Mouse (Mus musculus): ENCODE measurements around the gene Cdca5.

The Cdca5 gene

GRCm38 (mm10) chr19:6061641-6062302, 23.0 kb upstream of the Cdca5 start:
- peak; percentile 75 for DNase-seq (ENCODE audit: low read depth, low spot score)

GRCm38 (mm10) chr19:6062418-6062817, 22.4 kb upstream of the Cdca5 start:
- no peak for DNase-seq (ENCODE audit: low read depth, low spot score)

- no peak for DNase-seq (ENCODE audit: low read depth, low spot score)
Measured at GRCm38 (mm10) chr19:6063081-6063480, 21.7 kb upstream of the Cdca5 start.

- DNase-seq (ENCODE audit: low read depth, low spot score), result no peak
Measured at GRCm38 (mm10) chr19:6066571-6066970, 18.2 kb upstream of the Cdca5 start.

- peak; percentile 87 for DNase-seq (ENCODE audit: low read depth, low spot score)
Measured at GRCm38 (mm10) chr19:6067011-6067723, 17.6 kb upstream of the Cdca5 start.

- peak; percentile 84 for DNase-seq (ENCODE audit: low read depth, low spot score)
Measured at GRCm38 (mm10) chr19:6067724-6068415, 16.9 kb upstream of the Cdca5 start, which contains the start of gene Tm7sf2. Gene Tm7sf2 (minus strand): TSS chr19:6068373.

GRCm38 (mm10) chr19:6068951-6069350, 15.8 kb upstream of the Cdca5 start:
- DNase-seq (ENCODE audit: low read depth, low spot score), result peak; percentile 73

- no peak for DNase-seq (ENCODE audit: low read depth, low spot score)
Measured at GRCm38 (mm10) chr19:6069851-6070250, 14.9 kb upstream of the Cdca5 start.

- DNase-seq (ENCODE audit: low read depth, low spot score), result no peak
Measured at GRCm38 (mm10) chr19:6070571-6071250, 14.1 kb upstream of the Cdca5 start.

- no peak for DNase-seq (ENCODE audit: low read depth, low spot score)
Measured at GRCm38 (mm10) chr19:6071261-6071660, 13.5 kb upstream of the Cdca5 start.

- DNase-seq (ENCODE audit: low read depth, low spot score), result no peak
Measured at GRCm38 (mm10) chr19:6073889-6074288, 10.9 kb upstream of the Cdca5 start.

- peak; percentile 98 for DNase-seq (ENCODE audit: low read depth, low spot score)
Measured at GRCm38 (mm10) chr19:6076564-6077393, 8.0 kb upstream of the Cdca5 start, which contains the start of gene Vps51. Gene Vps51 (minus strand): TSS chr19:6077231.

GRCm38 (mm10) chr19:6079983-6080480, 4.8 kb upstream of the Cdca5 start, which contains the start of gene Tmem262:
Gene Tmem262 (plus strand): TSS chr19:6080033.
- DNase-seq (ENCODE audit: low read depth, low spot score), result no peak

GRCm38 (mm10) chr19:6082156-6082555, 2.6 kb upstream of the Cdca5 start, which contains the start of gene Gm28374:
Gene Gm28374 (minus strand): TSS chr19:6082256.
- DNase-seq (ENCODE audit: low read depth, low spot score), result no peak

- DNase-seq (ENCODE audit: low read depth, low spot score), result peak; percentile 92
Measured at GRCm38 (mm10) chr19:6085417-6085879, 665 bp downstream of the Cdca5 start.

GRCm38 (mm10) chr19:6088841-6089240, 4.1 kb downstream of the Cdca5 start:
- DNase-seq (ENCODE audit: low read depth, low spot score), result no peak

- DNase-seq (ENCODE audit: low read depth, low spot score), result no peak
Measured at GRCm38 (mm10) chr19:6094119-6094518, 9.3 kb downstream of the Cdca5 start, which contains the start of gene AC131692.1. Gene AC131692.1 (plus strand): TSS chr19:6094419.

GRCm38 (mm10) chr19:6097847-6098246, 13.1 kb downstream of the Cdca5 start:
- no peak for DNase-seq (ENCODE audit: low read depth, low spot score)

- DNase-seq (ENCODE audit: low read depth, low spot score), result no peak
Measured at GRCm38 (mm10) chr19:6101186-6101585, 16.4 kb downstream of the Cdca5 start.

- DNase-seq (ENCODE audit: low read depth, low spot score), result no peak
Measured at GRCm38 (mm10) chr19:6102169-6102853, 17.5 kb downstream of the Cdca5 start.

Data from 3T3-L1 (cell line).